Mouse (Mus musculus): ENCODE results near the gene Fbln5.

The Fbln5 gene

GRCm38 (mm10) chr12:101759440-101760045 is 59.3 kb downstream of the Fbln5 start:
- DNase-seq (ENCODE audit: low read depth), result no peak

- DNase-seq (ENCODE audit: low read depth), result no peak
These were observed 60.2 kb downstream of the Fbln5 start for GRCm38 (mm10) chr12:101758698-101759097.

DNA sequence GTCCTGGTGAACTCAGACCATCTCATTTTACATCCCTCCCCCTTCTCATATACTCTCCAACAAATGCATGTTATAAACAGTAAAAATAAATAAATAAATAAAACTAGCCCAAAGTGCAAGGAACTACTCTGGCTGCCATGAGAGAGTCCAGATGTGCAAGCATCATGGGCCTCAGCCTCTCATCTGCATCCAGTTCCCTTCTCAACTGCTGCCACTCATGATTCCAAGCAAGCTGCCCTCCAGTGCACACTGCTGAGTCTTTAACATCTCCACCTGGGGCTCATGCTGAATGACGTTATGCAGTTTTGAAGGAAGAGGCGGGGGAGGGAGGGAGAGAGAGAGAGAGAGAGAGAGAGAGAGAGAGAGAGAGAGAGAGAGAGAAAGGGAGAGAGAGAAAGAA is 76.5 kb downstream of the Fbln5 start:
- no peak for DNase-seq (ENCODE audit: low read depth)

GRCm38 (mm10) chr12:101740486-101740885 is 78.4 kb downstream of the Fbln5 start:
- DNase-seq (ENCODE audit: low read depth), result no peak

DNA sequence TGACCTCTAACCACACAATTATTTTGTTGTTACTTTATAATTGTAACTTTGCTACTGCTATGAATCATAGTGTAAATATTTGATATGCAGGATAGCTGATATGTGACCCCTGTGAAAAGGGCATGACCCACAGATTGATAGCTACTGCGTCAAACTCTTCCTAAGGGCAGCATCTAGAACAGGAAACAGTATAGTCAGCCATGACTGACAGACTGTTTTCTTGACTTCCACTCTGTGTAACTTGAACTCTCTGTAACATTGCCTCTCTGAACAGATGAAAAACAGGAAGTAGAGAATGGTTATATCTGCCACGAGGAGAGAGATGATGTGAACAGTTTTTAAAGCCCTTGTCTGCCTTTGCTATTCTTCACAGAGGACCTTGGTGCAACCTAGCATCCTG is 78.8 kb downstream of the Fbln5 start:
- DNase-seq (ENCODE audit: low read depth), result no peak

- DNase-seq (ENCODE audit: low read depth), result no peak
These were observed 100.1 kb downstream of the Fbln5 start for GRCm38 (mm10) chr12:101718755-101719150.

GRCm38 (mm10) chr12:101718054-101718754 is 100.7 kb downstream of the Fbln5 start, which contains the start of gene Tc2n:
Gene Tc2n (minus strand): TSS chr12:101718523.
- DNase-seq (ENCODE audit: low read depth), result no peak

DNA sequence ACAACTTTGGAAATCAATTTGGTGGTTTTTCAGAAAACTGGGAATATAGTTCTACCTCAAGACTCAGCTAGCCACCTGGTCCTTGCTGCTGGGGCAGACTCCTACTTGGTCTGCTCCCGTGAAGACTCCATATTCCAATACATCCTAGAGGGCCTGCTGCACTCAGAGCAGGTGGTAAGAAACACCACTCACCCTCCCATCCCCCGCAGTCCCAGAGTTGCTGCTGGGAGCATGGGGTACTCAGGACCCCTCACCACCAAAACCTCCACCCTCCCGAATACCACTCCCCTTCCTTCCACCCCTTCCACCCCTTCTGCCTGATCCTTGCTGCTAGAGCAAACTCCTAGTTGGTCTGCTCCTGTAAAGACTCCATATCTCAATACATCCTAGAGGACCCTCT is 119.7 kb downstream of the Fbln5 start:
- no peak for DNase-seq (ENCODE audit: low read depth)

All from c-Kit-positive CD71-negative TER-119-negative erythroid progenitor cells, embryonic 14.5 days (primary cell).